Mouse (Mus musculus) stomach, postnatal 0 days (tissue): Measurements from ENCODE around the gene Dqx1. TPM values are rescaled to one million over a fixed set of nuclear protein-coding genes. Genes with fewer than 3 reads are reported as not detected.
A peak's percentile ranks its signal among the peaks of the same experiment; 100 is the strongest.

Experiments used
- ATAC-seq: fragments of 200-750 bp; cut with Nextera tagmentation; 2 replicates; pipeline ENCODE4 v1.8.0; 2017; ENCODE audit not compliant: low FRiP score, low TSS enrichment
- DNase-seq: peaks from one replicate; pipeline ENCODE4 v3.0.0-alpha.2; 2016; ENCODE audit warnings: low spot score
- H3K27ac ChIP-seq: fragments of 300-500 bp; sonication (generic); replicated peaks from 2 replicates; pipeline ENCODE4 v1.5.1; 2014; ENCODE audit warnings: mild to moderate bottlenecking, control low read depth
- H3K27me3 ChIP-seq: fragments of 300-500 bp; sonication (generic); 2 replicates; pipeline ENCODE4 v1.6.1; 2014; ENCODE audit warnings: low read length; ENCODE audit not compliant: control insufficient read depth, insufficient read depth
- H3K36me3 ChIP-seq: fragments of 300-500 bp; sonication (generic); 2 replicates; pipeline ENCODE4 v1.6.1; 2014; ENCODE audit warnings: low read length, mixed read lengths; ENCODE audit not compliant: control insufficient read depth, insufficient read depth
- H3K4me1 ChIP-seq: fragments of 300-500 bp; sonication (generic); replicated peaks from 2 replicates; pipeline ENCODE4 v1.6.1; 2014; ENCODE audit warnings: antibody characterized with exemption; ENCODE audit not compliant: control insufficient read depth, insufficient read depth
- H3K4me2 ChIP-seq: fragments of 300-500 bp; sonication (generic); replicated peaks from 2 replicates; pipeline ENCODE4 v1.6.1; 2014; ENCODE audit warnings: low read depth, mild to moderate bottlenecking, control low read depth, moderate library complexity
- H3K4me3 ChIP-seq: fragments of 300-500 bp; sonication (generic); 2 replicates; pipeline ENCODE4 v1.5.1; 2014; ENCODE audit warnings: low read depth, low read length, control low read depth
- H3K9ac ChIP-seq: fragments of 300-500 bp; sonication (generic); 2 replicates; pipeline ENCODE4 v1.6.1; 2014; ENCODE audit warnings: mild to moderate bottlenecking, low read length, control low read depth, mixed read lengths
- H3K9me3 ChIP-seq: fragments of 300-500 bp; sonication (generic); 2 replicates; pipeline ENCODE4 v1.6.1; 2016; ENCODE audit warnings: low read length; ENCODE audit not compliant: control insufficient read depth
- CTCF ChIP-seq: IDR thresholded peaks from 2 replicates; pipeline ENCODE4 v1.5.1; 2016; ENCODE audit warnings: antibody characterized with exemption, low read depth, mild to moderate bottlenecking, moderate library complexity
- EP300 ChIP-seq: optimal IDR thresholded peaks from 2 replicates; pipeline ENCODE3; 2016; ENCODE audit warnings: antibody characterized with exemption
- whole genome bisulfite sequencing: fragments of 180-500 bp; shearing (Covaris S2); extraction: QIAGEN DNeasy Blood & Tissue Kit; methylation state at CpG from one replicate; pipeline ENCODE4 v1.1.7; 2014; 5-methylcytosine and 5-hydroxymethylcytosine counted together
- polyA plus RNA-seq: library from polyadenylated mRNA; unstranded; fragments of >200 nt; fragmentation: Nextera tagmentation; extraction: Ambion mirVana; gene quantifications from 2 replicates; pipeline ENCODE4 v1.2.1, GENCODE M21; 2015

The Dqx1 gene
- polyA plus RNA-seq, 1 experiment from 2014 or later: 5.4 TPM

DNA sequence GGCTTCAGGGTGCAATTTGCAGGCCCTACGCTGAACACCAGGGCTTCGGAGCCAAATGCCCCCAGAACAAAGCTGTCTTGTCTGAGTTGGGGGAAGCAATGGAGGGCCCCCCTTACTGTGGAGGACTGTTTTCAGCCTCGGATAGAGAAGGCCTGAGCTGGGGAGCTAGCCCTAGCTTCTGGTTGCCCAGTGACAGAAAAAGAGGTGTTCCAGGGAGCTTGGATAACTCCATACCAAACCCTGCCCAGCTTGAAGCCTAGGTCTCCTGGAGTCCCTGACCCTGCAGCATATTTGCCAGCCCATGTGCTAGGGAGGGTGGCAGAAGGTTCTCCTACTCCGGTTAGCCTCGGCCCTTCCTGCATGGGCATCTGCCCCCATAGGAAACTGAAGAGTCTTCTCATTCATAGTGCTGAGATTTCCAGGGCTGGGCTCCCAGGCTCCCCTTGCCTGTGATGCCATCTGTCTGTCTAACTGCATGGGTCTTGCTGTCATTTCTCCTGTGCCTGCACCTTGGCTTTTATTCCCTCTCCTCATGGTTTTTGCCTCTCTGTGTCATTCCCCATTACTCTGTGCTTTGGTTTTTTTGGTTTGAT is 23.1 kb upstream of the Dqx1 start:
- Histone ChIP-seq H3K27ac (peak overlapping the region; percentile 82), H3K9ac (peak overlapping the region; percentile 68), H3K4me2 (peak overlapping the region; percentile 80), H3K36me3 (no peaks in the 10 kb centered on the region), H3K27me3 (no peaks in the 10 kb centered on the region), H3K9me3 (no peaks in the 10 kb centered on the region), H3K4me3 (peak overlapping the region; percentile 65), H3K4me1 (no peaks in the 10 kb centered on the region)
- WGBS: 36% methylated on average over 5 of the region's 5 CpGs
- DNase-seq (no peak), ATAC-seq (no peak)
- TF ChIP-seq CTCF (no peak), EP300 (no peak)

DNA sequence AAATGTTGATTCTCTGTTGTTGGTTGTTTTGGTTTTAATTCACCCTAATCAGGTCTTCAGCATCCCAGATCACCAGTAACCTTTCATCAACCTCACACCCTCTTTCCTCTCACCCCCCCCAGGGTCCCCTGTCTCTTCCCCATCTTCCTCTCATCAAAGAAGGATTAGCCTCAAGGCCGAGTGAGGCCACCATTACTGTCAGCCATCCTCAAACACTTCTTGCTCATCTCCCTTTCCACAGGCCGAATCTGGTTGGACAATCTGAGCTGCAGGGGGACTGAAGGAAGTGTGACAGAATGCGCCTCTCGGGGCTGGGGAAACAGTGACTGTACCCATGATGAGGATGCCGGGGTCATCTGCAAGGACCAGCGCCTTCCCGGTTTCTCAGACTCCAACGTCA is 20.5 kb upstream of the Dqx1 start:
- no peak for ATAC-seq
- DNase-seq: no peak
- TF ChIP-seq CTCF: no peak
- no peak for TF ChIP-seq EP300

GRCm38 (mm10) chr6:83038496-83039012 is 19.1 kb upstream of the Dqx1 start:
- DNase-seq (peak; percentile 90), ATAC-seq (peak; percentile 78)
- Histone ChIP-seq H3K4me1 (no peaks in the 10 kb centered on the region), H3K4me3 (peak overlapping the region; percentile 12; the same call in 1 of the 2 replicates), H3K36me3 (no peaks in the 10 kb centered on the region), H3K27ac (no peak overlapping the region), H3K27me3 (no peaks in the 10 kb centered on the region), H3K9ac (no peak overlapping the region), H3K4me2 (peak overlapping the region; percentile 42), H3K9me3 (no peaks in the 10 kb centered on the region)
- TF ChIP-seq CTCF (no peak), EP300 (no peak)
- 17% methylated on average over 24 of the region's 24 CpGs for WGBS

More for the DNA sequence above, 20.5 kb upstream of the Dqx1 start:
- Histone ChIP-seq H3K4me1 (no peaks in the 10 kb centered on the region), H3K36me3 (no peaks in the 10 kb centered on the region), H3K9ac (no peak overlapping the region), H3K27ac (no peak overlapping the region), H3K4me2 (no peak overlapping the region), H3K9me3 (no peaks in the 10 kb centered on the region), H3K27me3 (no peaks in the 10 kb centered on the region), H3K4me3 (no peak overlapping the region)
- 71% methylated on average over 8 of the region's 8 CpGs for WGBS

- no peak overlapping the region for H3K9ac ChIP-seq
- no peak for DNase-seq
- H3K4me2 ChIP-seq: no peak overlapping the region
- no peaks in the 10 kb centered on the region for H3K4me1 ChIP-seq
- no peaks in the 10 kb centered on the region for H3K36me3 ChIP-seq
- no peak overlapping the region for H3K4me3 ChIP-seq
- H3K9me3 ChIP-seq: no peaks in the 10 kb centered on the region
- ATAC-seq: no peak
- no peak overlapping the region for H3K27ac ChIP-seq
- no peaks in the 10 kb centered on the region for H3K27me3 ChIP-seq
- no peak for TF ChIP-seq CTCF
- WGBS: 78% methylated on average over 5 of the region's 5 CpGs
Measured at GRCm38 (mm10) chr6:83040601-83041000, 17.0 kb upstream of the Dqx1 start.

DNA sequence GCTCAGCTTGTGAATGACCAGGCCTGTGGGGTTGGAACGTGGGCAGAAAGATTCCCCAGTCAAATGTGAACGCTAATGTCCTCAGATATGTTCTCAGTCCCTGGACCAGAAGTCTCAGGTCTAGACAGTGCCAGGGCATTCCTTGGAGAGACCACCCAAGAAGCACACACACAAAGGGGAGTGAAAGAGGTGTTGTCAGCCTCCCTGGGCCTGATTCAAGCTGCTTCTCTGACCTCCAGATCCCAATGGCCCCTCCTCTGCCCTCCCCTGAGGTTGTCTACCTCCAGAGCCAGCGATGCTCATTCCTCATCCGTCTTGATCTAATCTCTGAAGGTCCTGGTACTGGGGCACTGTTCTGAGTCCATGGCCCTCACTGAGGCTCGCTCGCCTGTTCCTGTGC is 14.1 kb upstream of the Dqx1 start:
- Histone ChIP-seq H3K27ac (no peak overlapping the region), H3K9me3 (no peaks in the 10 kb centered on the region), H3K4me1 (no peaks in the 10 kb centered on the region), H3K4me3 (no peak overlapping the region), H3K4me2 (no peak overlapping the region), H3K27me3 (no peaks in the 10 kb centered on the region), H3K9ac (no peak overlapping the region), H3K36me3 (no peaks in the 10 kb centered on the region)
- DNase-seq (no peak), ATAC-seq (no peak)
- no peak for TF ChIP-seq EP300
- TF ChIP-seq CTCF: no peak
- WGBS: 64% methylated on average over 6 of the region's 6 CpGs

DNA sequence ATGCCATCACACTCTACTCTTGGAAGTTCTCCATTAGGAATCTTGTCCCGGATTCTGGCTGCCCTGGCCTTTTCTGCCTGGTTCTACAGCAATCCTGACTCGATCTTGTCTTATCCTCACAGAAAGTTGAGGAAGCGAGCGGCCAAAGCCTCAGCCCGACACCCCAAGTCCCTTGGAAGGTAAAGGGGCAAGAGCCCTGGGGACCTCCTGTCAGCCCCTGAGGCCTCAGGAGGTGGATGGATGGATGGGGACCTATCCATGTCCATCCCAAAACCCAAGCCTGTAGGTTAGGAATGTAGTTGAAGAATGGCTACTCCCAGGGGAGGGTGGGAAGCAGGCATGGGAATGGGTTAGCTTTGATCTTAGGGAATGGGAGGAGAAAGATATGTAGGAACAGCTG is 13.7 kb upstream of the Dqx1 start:
- Histone ChIP-seq H3K9me3 (no peaks in the 10 kb centered on the region), H3K27ac (no peak overlapping the region), H3K4me3 (no peak overlapping the region), H3K4me1 (no peaks in the 10 kb centered on the region), H3K27me3 (no peaks in the 10 kb centered on the region), H3K36me3 (no peaks in the 10 kb centered on the region), H3K4me2 (no peak overlapping the region), H3K9ac (no peak overlapping the region)
- no peak for TF ChIP-seq CTCF
- no peak for TF ChIP-seq EP300
- DNase-seq (no peak), ATAC-seq (peak; percentile 37; the same call in 1 of the 2 replicates)
- 91% methylated on average over 5 of the region's 5 CpGs for WGBS
